In the genomic region with DNA sequence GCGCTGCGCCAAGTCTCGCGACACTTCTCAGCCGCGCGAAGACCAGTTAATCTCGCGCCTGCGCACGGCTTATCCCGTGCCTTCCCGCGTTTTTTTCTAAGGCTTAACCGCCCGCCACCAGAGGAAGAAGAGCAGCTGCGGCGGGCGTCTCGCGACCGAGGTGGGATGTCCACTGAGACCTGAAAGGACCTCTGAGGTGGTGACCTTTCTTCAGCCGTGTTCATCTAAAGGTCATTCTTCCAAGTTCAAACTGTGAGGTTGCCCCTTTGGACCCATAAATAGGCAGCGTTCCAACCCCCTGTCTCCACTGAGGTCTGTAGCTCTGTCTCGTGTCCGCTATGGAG, we compare ENCODE assay signal across 8 mouse cellular contexts. TPM values are rescaled to one million over a fixed set of nuclear protein-coding genes. Genes with fewer than 3 reads are reported as not detected.
DNase-seq lines count a peak whose midpoint lies in the region; ATAC-seq and TF ChIP-seq lines count a peak whose summit lies in the region.

No protein-coding gene starts in this region.

- H3K4me2 ChIP-seq in forebrain, embryonic 11.5 days (ENCODE audit: low read depth, low read length, severe bottlenecking), result peak overlapping the region; percentile 58
- peak overlapping the region; percentile 88 for H3K4me2 ChIP-seq in intestine, postnatal 0 days (replicated peaks; ENCODE audit: low read depth)
- peak overlapping the region; percentile 29 for H3K4me2 ChIP-seq in neural tube, embryonic 14.5 days (ENCODE audit: low read depth, low read length)

- ATAC-seq in forebrain, embryonic 11.5 days (replicated peaks; ENCODE audit: low FRiP score), result no peak
- no peak for ATAC-seq in intestine, postnatal 0 days
- no peak for ATAC-seq in neural tube, embryonic 14.5 days (ENCODE audit: low read depth)

- 24% methylated on average over 26 of the region's 26 CpGs for WGBS in lung, adult 2 months
- WGBS in forebrain, embryonic 11.5 days, result 24% methylated on average over 26 of the region's 26 CpGs
- 22% methylated on average over 26 of the region's 26 CpGs for WGBS in intestine, postnatal 0 days
- 23% methylated on average over 26 of the region's 26 CpGs for WGBS in neural tube, embryonic 14.5 days

- peaks cover 2% of the 10 kb centered on the region; the same call in 1 of the 2 replicates for H3K27me3 ChIP-seq in forebrain, embryonic 11.5 days (ENCODE audit: control insufficient read depth, insufficient read depth, low read length)
- no peaks in the 10 kb centered on the region for H3K27me3 ChIP-seq in intestine, postnatal 0 days (replicated peaks; ENCODE audit: control insufficient read depth, insufficient read depth, low read length)
- no peaks in the 10 kb centered on the region for H3K27me3 ChIP-seq in neural tube, embryonic 14.5 days (ENCODE audit: control insufficient read depth, insufficient read depth, low read length)

- H3K27ac ChIP-seq in forebrain, embryonic 11.5 days (ENCODE audit: low read depth, low read length), result no peak overlapping the region
- no peak overlapping the region for H3K27ac ChIP-seq in intestine, postnatal 0 days (ENCODE audit: low read depth, low read length)
- H3K27ac ChIP-seq in neural tube, embryonic 14.5 days (ENCODE audit: low read depth, low read length), result peak overlapping the region; percentile 18; the same call in 1 of the 2 replicates

- no peak for TF ChIP-seq CTCF in lung, adult 2 months (IDR thresholded peaks at IDR 0.05; ENCODE audit: insufficient read depth, low read length)
- TF ChIP-seq CTCF in intestine, postnatal 0 days (IDR thresholded peaks at IDR 0.05; ENCODE audit: low read depth), result no peak

- H3K36me3 ChIP-seq in forebrain, embryonic 11.5 days (ENCODE audit: control insufficient read depth, insufficient read depth, low read length), result no peaks in the 10 kb centered on the region; the same call in 1 of the 2 replicates
- no peaks in the 10 kb centered on the region for H3K36me3 ChIP-seq in intestine, postnatal 0 days (ENCODE audit: control insufficient read depth, insufficient read depth)
- peaks cover 4% of the 10 kb centered on the region; the same call in 1 of the 2 replicates for H3K36me3 ChIP-seq in neural tube, embryonic 14.5 days (ENCODE audit: control insufficient read depth, insufficient read depth, low read length)

- H3K4me1 ChIP-seq in lung, adult 2 months (ENCODE audit: control insufficient read depth, insufficient read depth, low read length), result no peaks in the 10 kb centered on the region
- peaks cover 13% of the 10 kb centered on the region for H3K4me1 ChIP-seq in forebrain, embryonic 11.5 days (replicated peaks; ENCODE audit: control insufficient read depth, insufficient read depth, low read length)
- H3K4me1 ChIP-seq in intestine, postnatal 0 days (replicated peaks; ENCODE audit: control insufficient read depth, insufficient read depth, low read length), result no peaks in the 10 kb centered on the region
- H3K4me1 ChIP-seq in neural tube, embryonic 14.5 days (ENCODE audit: control insufficient read depth, insufficient read depth, low read length), result peaks cover 35% of the 10 kb centered on the region

- peak overlapping the region; percentile 12 for H3K4me3 ChIP-seq in lung, adult 2 months (replicated peaks; ENCODE audit: extremely low read depth, low read depth, low read length)
- H3K4me3 ChIP-seq in forebrain, embryonic 11.5 days (ENCODE audit: low read depth, low read length), result peak overlapping the region; percentile 70; the same call in 1 of the 2 replicates
- peak overlapping the region; percentile 53; the same call in 1 of the 2 replicates for H3K4me3 ChIP-seq in intestine, postnatal 0 days (ENCODE audit: low read depth, low read length)
- H3K4me3 ChIP-seq in neural tube, embryonic 14.5 days (ENCODE audit: low read depth, low read length), result peak overlapping the region; percentile 71

- H3K9ac ChIP-seq in forebrain, embryonic 11.5 days (ENCODE audit: low read length), result no peak overlapping the region
- H3K9ac ChIP-seq in intestine, postnatal 0 days (ENCODE audit: low read depth, low read length), result no peak overlapping the region
- H3K9ac ChIP-seq in neural tube, embryonic 14.5 days (replicated peaks; ENCODE audit: low read depth, low read length), result no peak overlapping the region

- H3K9me3 ChIP-seq in forebrain, embryonic 11.5 days (ENCODE audit: control insufficient read depth, low read length), result peaks cover 4% of the 10 kb centered on the region; the same call in 1 of the 2 replicates
- no peaks in the 10 kb centered on the region for H3K9me3 ChIP-seq in intestine, postnatal 0 days (ENCODE audit: control insufficient read depth)
- H3K9me3 ChIP-seq in neural tube, embryonic 14.5 days (ENCODE audit: control insufficient read depth, low read length), result no peaks in the 10 kb centered on the region

- no peak for TF ChIP-seq POLR2A in lung, adult 2 months (IDR thresholded peaks at IDR 0.05; ENCODE audit: borderline replicate concordance, extremely low read depth, low read depth, low read length)

- no peak for DNase-seq in lung, adult 2 months
- DNase-seq in lung, adult 18-20 months, result no peak
- no peak for DNase-seq in forebrain, embryonic 11.5 days (ENCODE audit: low spot score)
- no peak for DNase-seq in adrenal gland, adult 8-10 months
- no peak for DNase-seq in frontal cortex, adult 2 months (ENCODE audit: extremely low spot score in 1 of 2, low spot score in 1 of 2)
- DNase-seq in kidney, adult 11 months, result no peak

RNA-seq across cellular contexts. Expression of a gene that starts 0.4 kb away (rescaled TPM):
- polyA plus RNA-seq in lung, adult 2 months (2012; rRNA removed), result 0.19 and 0.59 TPM in 2 replicates
- 5.4 and 5.7 TPM in 2 replicates for polyA plus RNA-seq in forebrain, embryonic 11.5 days (2014; fragmentation: Nextera tagmentation; extraction: Ambion mirVana)
- 6.3 and 7.5 TPM in 2 replicates for polyA plus RNA-seq in intestine, postnatal 0 days (2015; fragmentation: Nextera tagmentation; extraction: Ambion mirVana)
- polyA plus RNA-seq in neural tube, embryonic 14.5 days (2014; fragmentation: Nextera tagmentation; extraction: Ambion mirVana), result 9.3 and 12.5 TPM in 2 replicates
- total RNA-seq in adrenal gland, adult 8-10 months (2022), result under 1 TPM in 3 of 4 experiments, not detected in 1; 0.08 to 0.35 (median 0.09) TPM
- 5.2 and 5.3 TPM in 2 replicates for polyA plus RNA-seq in frontal cortex, adult 2 months (2012; rRNA removed)

RNA-seq across cellular contexts. Expression of a gene that starts 0.6 kb away (rescaled TPM):
- 4.1 and 6.5 TPM in 2 replicates for polyA plus RNA-seq in lung, adult 2 months (2012; rRNA removed)
- 14.7 and 17.6 TPM in 2 replicates for polyA plus RNA-seq in forebrain, embryonic 11.5 days (2014; fragmentation: Nextera tagmentation; extraction: Ambion mirVana)
- 1.4 TPM in 2 replicates for polyA plus RNA-seq in intestine, postnatal 0 days (2015; fragmentation: Nextera tagmentation; extraction: Ambion mirVana)
- 25.7 and 25.8 TPM in 2 replicates for polyA plus RNA-seq in neural tube, embryonic 14.5 days (2014; fragmentation: Nextera tagmentation; extraction: Ambion mirVana)
- 1 to 10 TPM in 2 of 4 experiments, under 1 TPM in 2; 0.38 to 1.3 (median 0.97) TPM for total RNA-seq in adrenal gland, adult 8-10 months (2022)
- polyA plus RNA-seq in frontal cortex, adult 2 months (2012; rRNA removed), result 10.9 and 11.3 TPM in 2 replicates

RNA-seq across cellular contexts. Expression of a gene that starts 0.6 kb away (rescaled TPM):
- polyA plus RNA-seq in lung, adult 2 months (2012; rRNA removed), result 0.01 TPM in 1 of 2 replicates, not detected in the other
- polyA plus RNA-seq in forebrain, embryonic 11.5 days (2014; fragmentation: Nextera tagmentation; extraction: Ambion mirVana), result 0.05 and 0.08 TPM in 2 replicates
- polyA plus RNA-seq in intestine, postnatal 0 days (2015; fragmentation: Nextera tagmentation; extraction: Ambion mirVana), result 0.07 TPM in 2 replicates
- polyA plus RNA-seq in neural tube, embryonic 14.5 days (2014; fragmentation: Nextera tagmentation; extraction: Ambion mirVana), result 0.11 TPM in 1 of 2 replicates, not detected in the other
- total RNA-seq in adrenal gland, adult 8-10 months (2022), result not detected
- polyA plus RNA-seq in frontal cortex, adult 2 months (2012; rRNA removed), result 0.14 TPM in 1 of 2 replicates, not detected in the other

RNA-seq across cellular contexts. Expression of a gene that starts 7.8 kb away (rescaled TPM):
- polyA plus RNA-seq in lung, adult 2 months (2012; rRNA removed), result 0.74 and 1.5 TPM in 2 replicates
- 1.7 and 4.6 TPM in 2 replicates for polyA plus RNA-seq in forebrain, embryonic 11.5 days (2014; fragmentation: Nextera tagmentation; extraction: Ambion mirVana)
- 0.63 and 0.65 TPM in 2 replicates for polyA plus RNA-seq in intestine, postnatal 0 days (2015; fragmentation: Nextera tagmentation; extraction: Ambion mirVana)
- 2.2 and 3.4 TPM in 2 replicates for polyA plus RNA-seq in neural tube, embryonic 14.5 days (2014; fragmentation: Nextera tagmentation; extraction: Ambion mirVana)
- total RNA-seq in adrenal gland, adult 8-10 months (2022), result under 1 TPM in 2 of 4 experiments, not detected in 2; 0.17 to 0.38 TPM
- polyA plus RNA-seq in frontal cortex, adult 2 months (2012; rRNA removed), result 3.4 and 4.1 TPM in 2 replicates

RNA-seq across cellular contexts. Expression of a gene that starts 16.6 kb away (rescaled TPM):
- 49.4 and 50.8 TPM in 2 replicates for polyA plus RNA-seq in lung, adult 2 months (2012; rRNA removed)
- 9.3 and 11.8 TPM in 2 replicates for polyA plus RNA-seq in forebrain, embryonic 11.5 days (2014; fragmentation: Nextera tagmentation; extraction: Ambion mirVana)
- polyA plus RNA-seq in intestine, postnatal 0 days (2015; fragmentation: Nextera tagmentation; extraction: Ambion mirVana), result 4.4 and 4.8 TPM in 2 replicates
- polyA plus RNA-seq in neural tube, embryonic 14.5 days (2014; fragmentation: Nextera tagmentation; extraction: Ambion mirVana), result 16.3 and 16.5 TPM in 2 replicates
- total RNA-seq in adrenal gland, adult 8-10 months (2022), result 10 to 100 TPM; 22.7 to 48.4 (median 37.4) TPM
- 88.8 TPM in 2 replicates for polyA plus RNA-seq in frontal cortex, adult 2 months (2012; rRNA removed)

Comparison
In these comparisons a context has a peak if more than half of its experiments do, and no peak if none do; other contexts are left out.
1. H3K4me3 ChIP-seq: peak in every context shown above with its lines; median percentile 71 in neural tube, embryonic 14.5 days; 70 in forebrain, embryonic 11.5 days; 53 in intestine, postnatal 0 days; 12 in lung, adult 2 months.
2. H3K4me2 ChIP-seq: peak in every context shown above with its lines; median percentile 88 in intestine, postnatal 0 days; 58 in forebrain, embryonic 11.5 days; 29 in neural tube, embryonic 14.5 days.